Mouse (Mus musculus) frontal cortex, postnatal 14 days (tissue): ENCODE measurements around the gene Tmem177.

Source experiments
- DNase-seq, 2 experiments: peaks; one replicate each; pipeline ENCODE4 v3.0.0; 2022; ENCODE audit warnings: low spot score in 2 of 2

Gene Tmem177

DNA sequence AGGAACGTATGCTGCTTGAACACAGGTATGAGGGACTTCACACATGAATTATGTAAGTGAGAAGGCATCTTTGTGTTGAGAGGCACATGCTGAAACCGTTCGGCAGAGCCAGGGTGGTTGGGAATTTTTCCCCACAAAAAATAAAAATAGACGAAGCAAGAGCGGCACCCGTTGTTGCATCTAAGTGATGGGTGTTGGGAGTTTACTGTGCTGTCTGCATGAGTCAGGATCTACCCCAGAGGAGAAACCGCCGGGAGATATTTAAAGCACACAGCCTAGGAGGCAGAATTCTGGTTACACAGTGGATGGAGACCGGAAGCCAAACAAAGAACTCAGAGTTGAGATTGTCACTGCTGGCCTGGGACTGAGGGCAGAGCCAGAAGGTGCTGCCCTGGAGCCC lies 21.9 kb downstream of the Tmem177 start:
- peak; percentile 46 to 53 for DNase-seq

DNA sequence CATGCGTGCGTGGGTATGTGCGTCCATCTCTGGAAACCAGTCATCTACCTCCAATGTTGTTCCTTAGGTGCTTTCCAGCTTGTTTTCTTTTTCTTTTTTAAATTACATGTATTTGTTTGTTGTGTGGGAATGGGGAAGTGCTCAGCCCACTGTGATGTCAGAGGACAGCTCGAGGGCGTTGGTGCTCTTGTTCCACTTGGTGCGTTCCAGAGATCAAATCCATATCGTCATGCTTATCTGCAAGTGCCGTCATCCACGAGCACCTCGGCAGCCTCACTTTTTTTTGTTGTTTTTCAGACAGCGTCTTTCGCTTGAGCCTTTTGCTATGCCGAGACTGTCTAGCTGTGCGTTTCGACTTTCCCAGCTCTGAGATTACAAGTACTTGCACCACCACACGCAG lies 23.7 kb downstream of the Tmem177 start:
- DNase-seq: no peak

DNA sequence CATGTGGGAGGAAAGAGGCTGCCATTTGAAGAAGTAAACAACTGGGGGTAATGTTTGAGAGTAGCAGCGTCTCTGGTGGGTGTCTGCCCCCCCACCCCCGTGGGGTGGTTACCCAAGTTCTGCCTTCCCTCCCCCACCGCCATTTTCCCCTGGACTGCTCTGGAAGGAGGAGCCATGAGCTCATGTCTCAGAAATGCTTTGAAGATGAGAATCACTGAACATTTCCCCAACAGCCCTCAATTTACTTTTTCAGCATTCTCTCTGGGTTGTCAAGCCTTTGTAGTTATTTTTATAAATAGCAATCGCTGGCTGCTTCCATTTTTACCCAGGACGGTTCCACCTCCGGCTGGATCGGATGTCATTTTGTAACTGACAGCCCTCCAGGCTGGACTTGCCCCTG lies 26.7 kb downstream of the Tmem177 start:
- no peak for DNase-seq

DNA sequence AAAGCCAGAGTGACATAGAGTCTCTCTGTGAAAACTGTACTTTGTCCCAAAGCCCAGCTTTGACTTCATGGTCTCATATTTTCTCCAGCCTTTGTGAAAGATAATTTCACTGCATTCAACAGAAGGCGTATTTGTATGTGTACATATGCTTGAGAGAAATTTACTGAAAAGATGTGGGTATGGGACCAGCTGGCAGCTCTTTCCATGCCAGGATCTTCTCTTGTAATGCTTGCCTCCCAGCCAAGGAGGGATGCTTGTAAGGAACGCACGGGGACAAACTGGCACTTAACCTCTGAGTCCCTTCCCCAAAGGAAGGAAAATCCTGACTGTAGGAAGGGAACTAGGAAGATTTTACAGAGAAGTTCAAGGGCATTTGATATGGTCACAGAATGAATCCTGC lies 28.7 kb downstream of the Tmem177 start:
- DNase-seq: no peak

DNA sequence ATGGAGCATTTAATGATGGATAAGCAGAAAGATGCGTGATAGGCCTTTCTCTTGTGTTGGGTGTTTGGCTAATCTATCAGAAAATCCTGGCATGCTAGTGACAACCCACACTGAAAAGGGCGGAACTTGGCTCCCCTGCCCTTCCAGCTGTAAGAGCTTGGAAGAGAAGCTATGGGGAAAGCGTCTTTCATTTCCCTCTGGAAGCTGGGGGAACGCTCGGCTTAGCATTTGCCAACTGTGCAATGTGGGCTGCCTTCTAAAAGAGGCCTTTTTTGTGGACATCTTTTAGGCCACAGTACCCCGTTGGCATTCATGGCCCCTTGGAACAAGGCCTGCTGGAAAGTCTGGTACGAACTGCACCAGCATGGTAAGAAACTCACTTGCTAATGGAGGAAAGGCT lies 34.1 kb downstream of the Tmem177 start:
- DNase-seq: peak; percentile 46 to 73

DNA sequence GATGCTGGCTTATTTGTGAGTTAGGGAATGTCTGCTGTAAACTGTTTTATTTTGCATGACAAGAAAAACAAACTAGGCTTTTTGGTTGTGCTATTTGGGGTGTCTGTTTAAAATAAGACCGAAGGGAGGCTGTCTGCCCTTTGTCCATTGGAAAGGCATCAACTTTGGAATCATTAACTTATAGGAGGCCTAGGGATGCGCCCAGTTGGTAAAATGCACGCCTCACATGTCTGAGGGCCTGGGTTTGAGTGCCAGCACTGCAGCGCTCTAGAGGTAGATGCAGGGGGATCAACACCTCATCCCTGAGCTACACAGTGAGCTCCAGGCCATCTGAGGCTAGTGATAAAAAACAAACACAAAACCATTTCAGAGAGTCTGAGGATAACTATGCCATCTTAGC lies 35.5 kb downstream of the Tmem177 start:
- no peak for DNase-seq

DNA sequence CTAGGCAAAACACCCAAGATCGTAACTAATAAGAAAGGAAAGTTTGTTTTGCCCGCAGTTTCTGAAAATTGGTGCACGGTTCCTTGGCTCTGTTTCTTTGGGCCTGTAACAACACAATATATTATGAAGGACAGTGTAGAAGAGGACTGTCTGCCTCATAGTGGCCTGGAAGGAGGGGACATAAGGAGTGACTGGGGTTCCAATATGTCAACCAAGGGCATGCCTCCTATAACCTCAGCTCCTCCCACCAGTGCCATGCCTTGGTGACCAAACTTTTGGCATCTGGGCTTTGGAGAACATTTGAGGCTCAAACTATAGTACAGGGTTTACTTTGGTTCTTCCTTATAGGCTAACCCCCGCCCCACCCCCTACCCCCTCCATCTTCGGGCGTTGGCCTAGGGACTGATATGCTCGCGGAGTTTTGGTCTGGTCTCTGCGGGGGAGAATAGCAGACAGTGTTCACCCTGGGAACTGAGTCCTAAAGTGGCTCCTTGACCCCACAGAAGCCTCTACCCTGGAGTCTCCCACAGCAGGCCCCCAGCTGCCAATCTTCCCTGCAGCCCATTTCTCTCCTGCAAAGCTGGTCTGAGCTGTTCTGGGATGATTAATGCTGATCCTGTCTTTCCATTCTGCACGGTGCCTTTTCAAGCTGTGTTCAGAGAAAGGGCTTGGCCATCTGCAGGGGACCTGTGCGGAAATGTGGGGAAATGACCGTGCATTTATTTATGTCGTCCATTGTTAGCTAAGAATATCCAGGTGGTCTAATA lies 44.4 kb downstream of the Tmem177 start:
- DNase-seq: no peak

DNA sequence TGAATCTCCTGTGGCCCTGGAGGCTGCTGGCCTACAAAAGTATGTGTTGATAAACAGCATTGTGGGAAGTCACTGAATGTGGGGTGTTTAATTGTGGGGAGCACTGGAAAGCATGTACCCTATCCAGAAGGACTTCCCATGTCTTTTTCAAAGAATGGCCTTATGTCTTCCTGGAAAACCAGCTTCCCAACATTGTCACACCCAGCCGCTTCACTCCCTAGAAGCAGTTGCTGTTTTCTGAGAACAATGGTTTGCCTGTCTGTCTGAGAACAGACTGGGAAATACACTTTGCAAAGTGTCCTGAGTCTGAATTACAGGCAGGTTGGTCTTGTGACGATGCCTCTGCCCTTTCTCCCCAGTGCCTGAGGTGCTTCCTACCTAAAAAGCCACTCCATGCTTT lies 45.7 kb downstream of the Tmem177 start:
- DNase-seq: no peak

DNA sequence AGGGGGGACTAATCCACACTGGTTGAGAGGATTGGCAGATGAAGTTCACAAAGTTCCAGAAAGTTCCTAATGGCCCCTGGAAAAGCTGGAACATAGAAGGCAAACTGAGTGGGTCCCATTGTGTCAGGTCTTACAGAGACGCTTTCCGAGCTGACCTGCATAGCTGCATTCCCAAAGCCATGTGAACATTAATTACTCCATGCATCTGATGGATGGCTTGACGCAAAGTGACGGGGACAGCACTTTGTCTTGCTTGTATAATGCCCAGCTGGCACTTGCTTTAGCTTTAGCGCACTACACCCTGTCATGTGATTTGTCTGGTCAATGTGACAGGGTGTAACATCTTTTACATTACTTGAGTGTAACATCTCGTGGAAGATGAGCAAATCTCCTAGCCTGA lies 47.7 kb downstream of the Tmem177 start:
- no peak for DNase-seq

DNA sequence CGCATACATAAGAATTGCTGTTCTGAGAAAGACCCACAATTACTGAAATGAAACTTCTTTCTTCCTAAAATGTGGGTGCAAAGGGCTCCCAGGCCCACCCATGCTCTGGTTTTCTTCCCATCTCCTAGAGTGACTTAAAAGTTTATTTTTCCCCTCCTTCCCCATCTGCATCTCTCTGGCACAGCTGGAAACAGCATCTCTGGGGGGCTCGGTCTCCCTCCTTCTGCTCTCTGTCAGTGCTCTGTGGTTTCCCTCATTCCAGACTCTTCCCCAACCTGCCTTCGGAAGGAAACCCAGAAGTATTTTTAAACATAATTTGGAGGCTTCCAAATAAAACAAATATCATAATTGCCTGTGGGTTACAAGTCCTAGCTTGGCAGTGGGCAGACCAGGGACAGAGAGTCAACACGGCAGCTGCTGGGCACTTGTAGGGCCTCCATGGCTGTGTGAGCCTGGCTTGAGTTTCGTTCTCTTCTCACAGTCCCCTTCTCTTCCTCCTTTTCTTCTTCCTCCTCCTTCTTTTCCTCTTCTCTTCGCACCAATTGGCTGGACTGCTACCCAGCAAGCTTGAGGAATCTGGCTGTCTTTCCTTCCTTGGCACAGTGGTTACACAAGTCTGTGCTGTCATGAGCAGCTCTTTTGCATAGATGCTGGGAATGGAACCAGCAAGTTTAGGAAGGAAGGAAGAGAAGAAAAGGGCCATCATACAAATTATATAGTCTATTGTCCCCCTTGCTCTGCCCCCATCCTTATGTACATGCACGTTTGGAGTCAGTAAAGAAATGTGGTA lies 49.3 kb downstream of the Tmem177 start:
- no peak for DNase-seq

DNA sequence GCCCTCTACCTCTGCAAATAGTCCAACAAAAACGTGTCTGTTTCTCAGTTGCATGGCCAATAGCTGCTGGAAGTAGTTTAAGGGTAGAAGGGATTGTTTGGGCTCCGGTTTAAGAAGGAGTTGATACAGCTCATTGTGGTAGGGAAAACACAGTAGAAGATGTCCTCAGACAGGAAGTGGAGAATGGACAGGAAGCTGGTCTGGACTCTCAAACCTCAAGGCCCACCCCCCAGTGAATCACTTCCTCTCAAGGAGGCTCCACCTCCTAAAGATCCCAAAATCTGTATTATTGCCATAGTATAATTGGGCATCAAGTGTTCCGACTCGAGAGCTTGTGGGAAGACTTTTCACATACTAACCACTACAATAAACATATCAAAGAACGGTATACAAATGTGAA lies 53.4 kb downstream of the Tmem177 start:
- no peak for DNase-seq
